Mouse (Mus musculus) mature B cell (primary cell): Measurements from ENCODE around the gene Ptgr2.
"Not testable (repeated sequence)": the region's sequence is repeated elsewhere in the genome, so short reads cannot be mapped to it uniquely, and the experiment has no call there.

Source experiments
- in situ Hi-C: fragments of 300-500 bp; cut with MboI; formaldehyde crosslinking; loops from 2 replicates; pipeline ENCODE4 v1.14.3; 2019

The Ptgr2 gene

GRCm38 (mm10) chr12:84284885-84285592, at the start of gene Ptgr2:
Gene Ptgr2, plus strand, starts transcription at chr12:84285232.
- in situ Hi-C loops = no loop called here

DNA sequence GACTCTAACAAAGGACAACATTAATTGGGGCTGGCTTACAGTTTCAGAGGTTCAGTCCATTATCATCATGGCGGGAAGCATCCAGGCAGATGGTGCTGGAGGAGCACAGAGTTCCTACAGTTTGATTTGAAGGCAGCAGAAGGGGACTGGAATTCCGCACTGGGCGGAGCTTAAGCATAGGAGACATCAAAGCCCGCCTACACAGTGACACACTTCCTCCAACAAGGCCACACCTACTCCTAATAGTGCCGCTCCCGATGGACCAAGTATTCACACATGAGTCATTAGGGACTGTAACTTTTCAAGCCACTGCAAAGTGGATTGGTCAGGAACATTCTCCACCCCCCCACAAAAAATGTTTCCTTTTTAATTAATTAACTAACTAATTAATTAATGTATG, 49.5 kb upstream of the Ptgr2 start:
- in situ Hi-C loops = no loop called here

DNA sequence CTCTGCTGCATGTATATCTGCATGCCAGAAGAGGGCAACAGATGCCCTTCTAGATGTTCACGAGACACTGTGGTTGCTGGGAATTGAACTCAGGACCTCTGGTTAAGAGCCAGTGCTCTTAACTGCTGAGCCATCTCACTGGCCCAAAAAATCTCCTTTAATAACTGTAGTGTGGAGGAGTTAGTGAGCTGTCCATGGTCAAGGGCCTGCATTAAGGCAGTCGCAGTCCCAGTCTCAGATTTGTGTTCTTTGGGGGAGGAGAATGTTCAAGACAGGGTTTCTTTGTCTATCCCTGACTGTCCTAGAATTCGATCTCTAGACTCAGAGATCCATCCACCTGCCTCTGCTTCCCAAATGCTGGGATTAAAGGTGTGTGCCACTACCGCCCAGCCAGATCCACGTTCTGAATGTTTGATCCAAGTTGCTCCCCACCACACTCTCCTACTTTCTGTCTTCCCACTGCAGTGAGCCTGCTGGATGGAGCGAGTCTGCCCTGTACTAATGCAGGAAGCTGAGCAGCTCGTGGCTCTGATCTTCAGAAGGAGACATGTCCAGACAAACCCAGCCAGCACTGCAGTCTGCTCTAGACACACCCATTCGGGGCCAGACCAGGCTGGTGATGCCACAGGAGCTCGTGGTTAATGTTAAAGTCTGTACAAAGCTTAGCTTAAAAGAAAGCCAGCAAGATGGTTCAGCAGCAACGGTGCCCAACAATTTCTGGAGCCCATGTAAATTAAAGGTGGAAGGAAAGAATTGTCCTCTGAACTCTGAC, 48.9 kb upstream of the Ptgr2 start:
- in situ Hi-C loops = no loop called here

- in situ Hi-C loops = not testable (repeated sequence)
These were observed 48.0 kb upstream of the Ptgr2 start for GRCm38 (mm10) chr12:84237036-84237435.

DNA sequence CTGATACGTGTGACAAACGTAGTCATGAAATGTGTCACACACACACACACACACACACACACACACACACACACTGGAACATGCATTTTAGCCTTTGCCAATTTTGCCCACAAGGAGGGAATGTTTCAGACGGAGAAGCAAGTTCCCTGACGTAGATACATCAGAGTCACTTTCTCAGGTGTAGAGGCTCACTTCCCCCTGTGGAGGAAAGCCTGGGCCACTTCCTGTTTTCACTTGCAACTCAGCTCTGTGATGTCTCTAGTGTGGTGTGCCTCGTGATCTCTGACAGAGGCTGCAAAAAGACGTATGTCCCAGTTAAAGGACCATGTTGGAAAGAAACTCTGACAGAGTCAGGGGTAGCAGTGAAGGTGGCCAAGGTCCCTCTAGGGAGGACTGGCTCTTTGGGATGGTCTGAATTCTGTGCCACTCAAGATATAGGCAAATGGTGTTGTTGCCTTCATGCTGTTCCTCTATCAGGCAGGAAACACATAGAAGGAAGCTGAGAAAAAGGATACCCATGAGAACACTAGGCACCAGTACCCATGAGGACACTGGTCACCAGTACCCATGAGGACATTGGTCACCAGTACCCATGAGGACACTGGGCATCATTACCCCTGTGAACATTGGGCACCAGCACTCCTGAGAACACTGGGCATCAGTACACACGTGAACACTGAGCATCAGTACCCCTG, 41.8 kb upstream of the Ptgr2 start:
- in situ Hi-C loops = no loop called here

DNA sequence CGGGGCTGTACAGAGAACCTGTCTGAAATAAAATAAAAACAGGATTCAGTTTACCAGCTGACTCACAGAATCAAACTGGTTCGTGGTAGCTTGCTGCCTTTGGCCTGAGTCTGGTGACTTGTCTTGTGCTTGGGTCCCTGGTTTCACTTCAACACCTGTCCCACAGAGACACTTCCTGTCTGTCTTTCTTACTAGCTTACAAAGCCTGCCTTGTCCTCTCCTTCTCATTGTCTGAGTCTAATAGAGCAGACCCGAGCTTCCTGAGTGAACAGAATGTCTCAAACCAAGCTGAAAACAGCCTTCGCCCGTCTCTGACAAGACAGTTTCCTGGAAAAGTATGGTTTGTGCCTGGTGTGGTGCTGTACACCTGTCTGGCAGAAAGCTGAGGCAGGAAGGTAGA, 39.3 kb upstream of the Ptgr2 start:
- in situ Hi-C loops = no loop called here

DNA sequence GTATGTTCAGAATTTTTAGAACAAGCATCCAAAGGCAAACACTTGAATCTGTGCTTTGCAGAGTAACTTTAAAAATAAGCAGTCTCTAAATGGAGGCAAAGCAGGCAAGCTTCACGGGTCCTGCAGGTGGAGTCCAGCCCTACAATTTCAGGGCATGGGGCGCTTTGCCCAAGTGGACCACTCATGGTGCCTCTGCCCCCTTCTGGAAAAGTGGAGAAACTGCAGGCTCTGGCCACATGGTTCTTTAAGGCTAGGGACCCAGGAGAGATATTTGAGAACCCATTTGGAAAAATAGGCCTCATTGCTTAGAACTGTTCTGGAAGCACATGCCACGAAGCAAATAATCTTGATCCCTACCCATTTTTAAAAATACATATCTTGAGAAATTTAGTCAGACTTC, 35.8 kb upstream of the Ptgr2 start:
- in situ Hi-C loops = no loop called here

GRCm38 (mm10) chr12:84252811-84253210, 32.2 kb upstream of the Ptgr2 start:
- in situ Hi-C loops = no loop called here

- in situ Hi-C loops = no loop called here
These were observed 30.1 kb upstream of the Ptgr2 start for GRCm38 (mm10) chr12:84254886-84255285.

DNA sequence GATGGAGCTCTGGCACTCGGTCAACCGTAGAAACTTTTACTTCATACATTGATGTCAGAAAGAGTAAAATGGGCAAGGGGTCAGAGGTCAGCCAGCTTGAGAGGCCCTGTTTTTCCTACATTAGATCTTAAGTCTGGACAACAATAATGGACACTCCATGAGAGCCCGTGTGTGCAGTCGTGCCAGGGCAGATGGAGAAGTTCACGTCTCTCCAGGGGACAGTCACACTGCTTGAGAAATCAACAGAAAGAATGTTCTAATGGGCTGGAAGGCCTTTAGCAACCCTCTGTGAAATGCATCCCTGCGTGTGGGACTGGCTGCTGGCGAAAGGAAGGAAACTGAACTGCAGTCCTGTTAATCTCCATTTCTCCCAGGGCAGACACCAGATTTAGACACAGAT, 24.7 kb upstream of the Ptgr2 start:
- in situ Hi-C loops = no loop called here

- in situ Hi-C loops = no loop called here
These were observed 17.8 kb upstream of the Ptgr2 start for GRCm38 (mm10) chr12:84267264-84267663.

DNA sequence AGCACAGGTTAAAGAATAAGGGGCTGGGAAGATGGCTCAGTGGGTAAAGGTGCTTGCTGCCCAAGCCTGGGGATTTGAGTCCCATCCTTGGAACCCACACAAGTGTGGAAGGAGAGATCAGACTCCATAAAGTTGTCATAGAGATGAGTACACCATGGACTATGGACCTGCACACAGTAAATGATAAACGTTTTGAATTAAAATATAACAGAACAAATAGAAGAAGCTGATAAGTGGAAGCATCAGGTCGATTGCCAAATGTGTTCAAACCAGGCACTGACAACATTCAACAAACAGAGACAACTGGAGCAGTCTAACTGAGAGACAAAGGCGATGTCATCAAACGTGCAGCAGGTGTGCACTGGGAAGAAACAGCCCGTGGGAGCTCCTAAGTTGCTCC, 11.7 kb upstream of the Ptgr2 start:
- in situ Hi-C loops = no loop called here

- in situ Hi-C loops = no loop called here
These were observed 9.7 kb upstream of the Ptgr2 start for GRCm38 (mm10) chr12:84275288-84275687.

DNA sequence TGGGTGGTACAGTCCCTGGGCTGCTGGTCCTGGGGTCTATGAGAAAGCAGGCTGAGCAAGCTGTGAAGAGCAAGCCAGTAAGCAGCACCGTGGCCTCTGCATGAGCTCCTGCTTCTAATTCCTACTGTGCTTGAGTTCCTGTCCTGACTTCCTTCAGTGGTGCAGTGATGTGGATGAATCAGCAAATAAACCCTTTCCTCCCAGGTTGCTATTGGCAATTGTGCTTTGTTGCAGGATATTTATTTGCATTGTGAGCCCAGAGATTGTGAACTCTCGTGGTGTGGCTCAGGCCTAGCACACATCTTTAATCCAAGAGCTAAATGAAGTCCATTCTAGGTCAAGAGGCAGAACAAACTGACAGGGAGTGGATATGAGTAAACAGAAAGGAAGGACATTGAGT, 8.7 kb upstream of the Ptgr2 start:
- in situ Hi-C loops = no loop called here

DNA sequence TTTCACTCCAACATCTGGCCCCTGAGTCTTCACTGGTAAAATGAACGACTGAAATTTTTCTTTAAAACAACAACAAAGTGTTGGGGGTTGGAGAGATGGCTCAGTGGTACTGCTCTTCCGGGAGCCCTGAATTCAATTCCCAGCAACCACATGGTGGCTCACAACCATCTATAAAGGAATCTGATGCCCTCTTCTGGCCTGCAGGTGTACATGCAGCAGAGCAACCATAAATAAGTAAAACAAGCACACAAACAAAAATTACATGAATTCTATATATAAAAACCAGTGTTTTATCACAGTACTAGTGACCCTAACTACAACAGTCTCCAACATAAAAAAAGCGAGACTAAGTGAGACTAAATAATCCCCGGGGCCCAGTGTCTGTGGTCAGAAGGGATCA, 8.2 kb upstream of the Ptgr2 start:
- in situ Hi-C loops = no loop called here

DNA sequence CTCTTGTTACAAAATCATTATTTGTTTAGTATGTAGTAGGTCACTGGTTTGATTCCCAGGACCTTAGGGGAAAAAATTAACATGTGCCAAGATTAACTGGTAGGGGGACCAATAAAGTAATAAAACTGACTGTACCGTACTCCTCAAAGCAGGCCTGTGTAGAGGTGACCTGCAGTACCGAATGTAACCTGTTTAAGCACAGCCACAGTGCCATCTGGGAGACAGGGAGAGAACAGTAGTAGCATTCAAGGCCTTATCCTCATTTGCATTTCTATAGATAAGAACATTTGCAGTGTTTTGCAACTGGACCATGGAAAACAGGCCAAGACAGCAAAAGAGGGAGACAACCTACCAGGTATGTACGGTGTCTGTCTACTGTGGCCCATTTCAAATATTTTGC, 7.2 kb upstream of the Ptgr2 start:
- in situ Hi-C loops = no loop called here

DNA sequence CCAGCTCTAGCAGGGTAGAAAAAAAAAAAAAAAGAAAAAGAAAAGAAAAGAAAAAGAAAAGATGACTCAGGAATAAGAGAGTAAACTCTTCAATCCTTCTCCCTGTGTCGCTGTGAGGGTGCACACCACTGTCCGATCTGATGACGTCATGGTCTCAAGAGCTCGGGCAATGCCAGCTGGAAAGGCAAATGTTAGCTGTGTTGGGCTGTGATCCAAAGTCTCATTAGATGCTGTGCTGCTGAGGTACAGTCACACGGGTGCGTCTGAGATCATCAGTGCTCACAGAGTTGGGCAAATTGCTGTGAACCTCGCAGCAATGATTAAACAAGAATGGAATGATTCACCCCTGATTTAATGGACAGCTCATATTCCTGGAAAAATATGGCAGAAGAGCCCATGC, 6.1 kb upstream of the Ptgr2 start:
- in situ Hi-C loops = no loop called here

GRCm38 (mm10) chr12:84284391-84284790, 641 bp upstream of the Ptgr2 start:
- in situ Hi-C loops = no loop called here

- in situ Hi-C loops = no loop called here
These were observed 549 bp downstream of the Ptgr2 start for GRCm38 (mm10) chr12:84285593-84285968.

DNA sequence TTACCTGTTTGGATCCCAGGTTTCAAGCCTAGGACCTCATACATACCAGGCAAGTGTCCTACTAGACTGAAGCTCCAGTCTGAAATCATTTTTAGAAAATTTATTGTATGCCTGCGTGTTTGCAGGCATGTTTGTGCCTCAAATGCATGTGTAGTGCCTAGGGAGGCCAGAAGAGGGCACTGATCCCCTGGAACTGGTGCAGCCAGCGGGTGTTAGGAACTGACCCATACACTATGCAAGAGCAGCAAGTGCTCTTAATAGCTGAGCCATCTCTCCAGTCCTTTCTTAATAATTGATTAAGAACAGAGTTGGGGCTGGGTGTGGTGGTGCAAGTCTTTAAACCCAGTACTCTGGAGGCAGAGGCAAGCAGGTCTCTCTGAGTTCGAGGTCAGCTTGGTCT, 3.4 kb downstream of the Ptgr2 start:
- in situ Hi-C loops = no loop called here

GRCm38 (mm10) chr12:84297851-84298250, 12.8 kb downstream of the Ptgr2 start:
- in situ Hi-C loops = no loop called here

DNA sequence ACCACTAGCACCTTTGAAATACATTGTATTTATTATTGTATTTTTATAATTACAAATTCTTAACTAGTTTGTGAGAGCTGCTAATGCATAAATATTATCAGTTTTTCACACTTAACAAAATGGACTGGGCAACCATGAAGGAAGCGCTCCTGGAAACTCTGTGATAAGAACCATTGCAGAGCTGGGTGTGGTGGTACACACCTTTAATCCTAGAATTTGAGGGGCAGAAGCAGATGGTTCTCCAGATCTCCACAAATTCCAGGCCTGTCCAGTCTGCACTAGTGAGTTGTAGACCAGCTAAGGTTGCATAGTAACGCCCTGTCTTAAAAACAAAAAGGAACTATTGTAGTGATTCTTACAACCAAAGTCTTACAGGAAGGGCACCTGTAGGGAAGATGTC, 14.2 kb downstream of the Ptgr2 start:
- in situ Hi-C loops = no loop called here

- in situ Hi-C loops = no loop called here
These were observed 19.1 kb downstream of the Ptgr2 start for GRCm38 (mm10) chr12:84304101-84304500.
